Mouse (Mus musculus): ENCODE measurements around the gene Dlg2. TPM values are rescaled to one million over a fixed set of nuclear protein-coding genes. Genes with fewer than 3 reads are reported as not detected.

The Dlg2 gene
- polyA plus RNA-seq, 1 experiment from 2014 or later: 6.3 TPM

- no peak overlapping the region for H3K4me2 ChIP-seq (ENCODE audit: low read length)
- no peak overlapping the region for H3K27ac ChIP-seq (ENCODE audit: low read depth)
- no peak for DNase-seq (ENCODE audit: low spot score)
- WGBS: 90% methylated on average over 1 of the region's 1 CpGs
- H3K4me1 ChIP-seq (replicated peaks; ENCODE audit: control insufficient read depth, insufficient read depth, low read length): no peaks in the 10 kb centered on the region
- H3K9ac ChIP-seq (ENCODE audit: low read length): no peak overlapping the region
- H3K9me3 ChIP-seq (ENCODE audit: control insufficient read depth, low read length): no peaks in the 10 kb centered on the region
- no peak for ATAC-seq (replicated peaks; ENCODE audit: low FRiP score, low TSS enrichment, low read depth)
- no peaks in the 10 kb centered on the region for H3K27me3 ChIP-seq (replicated peaks; ENCODE audit: control insufficient read depth, insufficient read depth, low read length)
- no peak overlapping the region for H3K4me3 ChIP-seq (ENCODE audit: low read depth, low read length)
- no peaks in the 10 kb centered on the region for H3K36me3 ChIP-seq (ENCODE audit: control insufficient read depth, insufficient read depth, low read length)
Measured at GRCm38 (mm10) chr7:91212236-91212635, 735.8 kb downstream of the Dlg2 start.

GRCm38 (mm10) chr7:91214921-91215320 is 738.4 kb downstream of the Dlg2 start:
- Histone ChIP-seq H3K4me2 (ENCODE audit: low read length) (no peak overlapping the region), H3K9me3 (ENCODE audit: control insufficient read depth, low read length) (no peaks in the 10 kb centered on the region), H3K27me3 (replicated peaks; ENCODE audit: control insufficient read depth, insufficient read depth, low read length) (no peaks in the 10 kb centered on the region), H3K4me1 (replicated peaks; ENCODE audit: control insufficient read depth, insufficient read depth, low read length) (no peaks in the 10 kb centered on the region), H3K9ac (ENCODE audit: low read length) (no peak overlapping the region), H3K36me3 (ENCODE audit: control insufficient read depth, insufficient read depth, low read length) (no peaks in the 10 kb centered on the region), H3K27ac (ENCODE audit: low read depth) (no peak overlapping the region), H3K4me3 (ENCODE audit: low read depth, low read length) (no peak overlapping the region)
- WGBS: 65% methylated on average over 1 of the region's 1 CpGs
- no peak for ATAC-seq (replicated peaks; ENCODE audit: low FRiP score, low TSS enrichment, low read depth)
- no peak for DNase-seq (ENCODE audit: low spot score)

GRCm38 (mm10) chr7:91218321-91218987 is 742.0 kb downstream of the Dlg2 start:
- ATAC-seq (replicated peaks; ENCODE audit: low FRiP score, low TSS enrichment, low read depth) (no peak), DNase-seq (ENCODE audit: low spot score) (no peak)
- no peak overlapping the region for H3K9ac ChIP-seq (ENCODE audit: low read length)
- H3K27me3 ChIP-seq (replicated peaks; ENCODE audit: control insufficient read depth, insufficient read depth, low read length): no peaks in the 10 kb centered on the region
- no peak overlapping the region for H3K4me2 ChIP-seq (ENCODE audit: low read length)
- 63% methylated on average over 7 of the region's 7 CpGs for WGBS
- no peaks in the 10 kb centered on the region for H3K9me3 ChIP-seq (ENCODE audit: control insufficient read depth, low read length)
- H3K36me3 ChIP-seq (ENCODE audit: control insufficient read depth, insufficient read depth, low read length): no peaks in the 10 kb centered on the region
- H3K4me1 ChIP-seq (replicated peaks; ENCODE audit: control insufficient read depth, insufficient read depth, low read length): no peaks in the 10 kb centered on the region
- H3K4me3 ChIP-seq (ENCODE audit: low read depth, low read length): no peak overlapping the region
- H3K27ac ChIP-seq (ENCODE audit: low read depth): no peak overlapping the region

GRCm38 (mm10) chr7:91226442-91226841 is 750.0 kb downstream of the Dlg2 start:
- Histone ChIP-seq H3K9me3 (ENCODE audit: control insufficient read depth, low read length) (no peaks in the 10 kb centered on the region), H3K4me3 (ENCODE audit: low read depth, low read length) (no peak overlapping the region), H3K4me1 (replicated peaks; ENCODE audit: control insufficient read depth, insufficient read depth, low read length) (no peaks in the 10 kb centered on the region), H3K4me2 (ENCODE audit: low read length) (no peak overlapping the region; the same call in 1 of the 2 replicates), H3K27ac (ENCODE audit: low read depth) (no peak overlapping the region), H3K36me3 (ENCODE audit: control insufficient read depth, insufficient read depth, low read length) (no peaks in the 10 kb centered on the region), H3K27me3 (replicated peaks; ENCODE audit: control insufficient read depth, insufficient read depth, low read length) (no peaks in the 10 kb centered on the region), H3K9ac (ENCODE audit: low read length) (no peak overlapping the region)
- WGBS: 1% methylated on average over 5 of the region's 5 CpGs
- DNase-seq (ENCODE audit: low spot score) (peak; percentile 54), ATAC-seq (replicated peaks; ENCODE audit: low FRiP score, low TSS enrichment, low read depth) (no peak)

GRCm38 (mm10) chr7:91241718-91242117 is 765.2 kb downstream of the Dlg2 start:
- 68% methylated on average over 4 of the region's 4 CpGs for WGBS

GRCm38 (mm10) chr7:91261672-91262030 is 785.2 kb downstream of the Dlg2 start:
- Histone ChIP-seq H3K36me3 (ENCODE audit: control insufficient read depth, insufficient read depth, low read length) (no peaks in the 10 kb centered on the region), H3K9me3 (ENCODE audit: control insufficient read depth, low read length) (no peaks in the 10 kb centered on the region), H3K4me1 (replicated peaks; ENCODE audit: control insufficient read depth, insufficient read depth, low read length) (no peaks in the 10 kb centered on the region), H3K9ac (ENCODE audit: low read length) (no peak overlapping the region), H3K27me3 (replicated peaks; ENCODE audit: control insufficient read depth, insufficient read depth, low read length) (peaks cover 4% of the 10 kb centered on the region; the same call in 1 of the 2 replicates), H3K4me2 (ENCODE audit: low read length) (peak overlapping the region; percentile 68), H3K27ac (ENCODE audit: low read depth) (no peak overlapping the region), H3K4me3 (ENCODE audit: low read depth, low read length) (peak overlapping the region; percentile 28)
- ATAC-seq (replicated peaks; ENCODE audit: low FRiP score, low TSS enrichment, low read depth) (no peak), DNase-seq (ENCODE audit: low spot score) (no peak)
- 1% methylated on average over 5 of the region's 5 CpGs for WGBS

More at GRCm38 (mm10) chr7:91241718-91242117, 765.2 kb downstream of the Dlg2 start:
- DNase-seq (ENCODE audit: low spot score) (no peak), ATAC-seq (replicated peaks; ENCODE audit: low FRiP score, low TSS enrichment, low read depth) (no peak)
- no peak overlapping the region for H3K4me2 ChIP-seq (ENCODE audit: low read length)
- no peaks in the 10 kb centered on the region for H3K9me3 ChIP-seq (ENCODE audit: control insufficient read depth, low read length)
- H3K4me3 ChIP-seq (ENCODE audit: low read depth, low read length): no peak overlapping the region
- H3K36me3 ChIP-seq (ENCODE audit: control insufficient read depth, insufficient read depth, low read length): no peaks in the 10 kb centered on the region
- H3K4me1 ChIP-seq (replicated peaks; ENCODE audit: control insufficient read depth, insufficient read depth, low read length): no peaks in the 10 kb centered on the region
- H3K27ac ChIP-seq (ENCODE audit: low read depth): no peak overlapping the region
- H3K9ac ChIP-seq (ENCODE audit: low read length): no peak overlapping the region
- no peaks in the 10 kb centered on the region for H3K27me3 ChIP-seq (replicated peaks; ENCODE audit: control insufficient read depth, insufficient read depth, low read length)

GRCm38 (mm10) chr7:91262031-91262951 is 785.8 kb downstream of the Dlg2 start:
- Histone ChIP-seq H3K9ac (ENCODE audit: low read length) (no peak overlapping the region), H3K4me2 (ENCODE audit: low read length) (peak overlapping the region; percentile 68), H3K27me3 (replicated peaks; ENCODE audit: control insufficient read depth, insufficient read depth, low read length) (peaks cover 4% of the 10 kb centered on the region; the same call in 1 of the 2 replicates), H3K36me3 (ENCODE audit: control insufficient read depth, insufficient read depth, low read length) (no peaks in the 10 kb centered on the region), H3K4me3 (ENCODE audit: low read depth, low read length) (peak overlapping the region; percentile 28), H3K4me1 (replicated peaks; ENCODE audit: control insufficient read depth, insufficient read depth, low read length) (no peaks in the 10 kb centered on the region), H3K9me3 (ENCODE audit: control insufficient read depth, low read length) (no peaks in the 10 kb centered on the region), H3K27ac (ENCODE audit: low read depth) (no peak overlapping the region)
- peak; percentile 63 for DNase-seq (ENCODE audit: low spot score)
- 0% methylated on average over 34 of the region's 34 CpGs for WGBS
- peak; percentile 68; the same call in 1 of the 2 replicates for ATAC-seq (replicated peaks; ENCODE audit: low FRiP score, low TSS enrichment, low read depth)

GRCm38 (mm10) chr7:91262998-91263397 is 786.5 kb downstream of the Dlg2 start:
- Histone ChIP-seq H3K4me3 (ENCODE audit: low read depth, low read length) (0 out of 2 replicates have a peak overlapping the region, but pooled peaks have one; percentile 28), H3K4me2 (ENCODE audit: low read length) (peak overlapping the region; percentile 68), H3K27ac (ENCODE audit: low read depth) (no peak overlapping the region), H3K27me3 (replicated peaks; ENCODE audit: control insufficient read depth, insufficient read depth, low read length) (peaks cover 4% of the 10 kb centered on the region; the same call in 1 of the 2 replicates), H3K36me3 (ENCODE audit: control insufficient read depth, insufficient read depth, low read length) (no peaks in the 10 kb centered on the region), H3K9ac (ENCODE audit: low read length) (no peak overlapping the region), H3K4me1 (replicated peaks; ENCODE audit: control insufficient read depth, insufficient read depth, low read length) (no peaks in the 10 kb centered on the region), H3K9me3 (ENCODE audit: control insufficient read depth, low read length) (no peaks in the 10 kb centered on the region)
- ATAC-seq (replicated peaks; ENCODE audit: low FRiP score, low TSS enrichment, low read depth) (no peak), DNase-seq (ENCODE audit: low spot score) (no peak)
- 7% methylated on average over 9 of the region's 9 CpGs for WGBS

All from intestine, embryonic 14.5 days (tissue).